Mouse (Mus musculus): ENCODE measurements around the gene Fancd2. TPM values are rescaled to one million over a fixed set of nuclear protein-coding genes. Genes with fewer than 3 reads are reported as not detected.
A peak's percentile ranks its signal among the peaks of the same experiment; 100 is the strongest.

Fancd2 gene
- polyA plus RNA-seq, 1 experiment from 2014 or later, result 13.9 TPM

- Histone ChIP-seq H3K36me3 (peaks cover 28% of the 10 kb centered on the region), H3K9me3 (no peaks in the 10 kb centered on the region), H3K4me3 (no peak overlapping the region), H3K4me1 (no peaks in the 10 kb centered on the region), H3K27ac (no peak overlapping the region), H3K27me3 (ENCODE audit: insufficient read depth, poor library complexity, severe bottlenecking) (no peaks in the 10 kb centered on the region)
- DNase-seq (ENCODE audit: low spot score), result no peak
- WGBS, result 87% methylated on average over 11 of the region's 12 CpGs
Measured at GRCm38 (mm10) chr6:113543906-113544481, 12.5 kb downstream of the Fancd2 start.

DNA sequence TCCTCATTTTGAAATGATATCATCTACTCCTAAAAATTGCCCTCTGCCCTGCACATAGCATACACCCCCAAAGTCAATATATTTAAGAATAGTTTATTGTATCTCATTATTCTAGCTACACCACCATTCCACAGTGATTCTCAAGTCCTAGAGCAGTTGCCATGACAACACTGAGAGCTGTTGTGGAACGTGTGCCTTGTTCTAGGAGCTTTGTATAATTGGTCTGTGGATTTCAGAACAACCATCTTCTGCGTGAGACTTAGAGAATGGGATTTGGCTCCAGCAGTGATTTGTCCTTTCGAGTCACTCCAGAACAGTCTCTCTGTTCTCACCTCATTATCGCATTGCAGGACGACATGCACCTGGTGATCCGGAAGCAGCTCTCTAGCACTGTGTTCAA is 28.3 kb downstream of the Fancd2 start:
- H3K4me3 ChIP-seq, result no peak overlapping the region
- no peaks in the 10 kb centered on the region for H3K9me3 ChIP-seq
- no peak overlapping the region for H3K27ac ChIP-seq
- peaks cover 49% of the 10 kb centered on the region for H3K36me3 ChIP-seq
- H3K27me3 ChIP-seq (ENCODE audit: insufficient read depth, poor library complexity, severe bottlenecking), result no peaks in the 10 kb centered on the region
- no peak for DNase-seq (ENCODE audit: low spot score)
- 84% methylated on average over 6 of the region's 6 CpGs for WGBS
- H3K4me1 ChIP-seq, result no peaks in the 10 kb centered on the region

GRCm38 (mm10) chr6:113564557-113564956 is 33.1 kb downstream of the Fancd2 start:
- DNase-seq (ENCODE audit: low spot score), result no peak
- no peaks in the 10 kb centered on the region for H3K9me3 ChIP-seq
- no peak overlapping the region for H3K4me3 ChIP-seq
- no peaks in the 10 kb centered on the region for H3K27me3 ChIP-seq (ENCODE audit: insufficient read depth, poor library complexity, severe bottlenecking)
- 80% methylated on average over 1 of the region's 1 CpGs for WGBS
- no peak overlapping the region for H3K27ac ChIP-seq
- peaks cover 73% of the 10 kb centered on the region for H3K36me3 ChIP-seq
- H3K4me1 ChIP-seq, result no peaks in the 10 kb centered on the region

DNA sequence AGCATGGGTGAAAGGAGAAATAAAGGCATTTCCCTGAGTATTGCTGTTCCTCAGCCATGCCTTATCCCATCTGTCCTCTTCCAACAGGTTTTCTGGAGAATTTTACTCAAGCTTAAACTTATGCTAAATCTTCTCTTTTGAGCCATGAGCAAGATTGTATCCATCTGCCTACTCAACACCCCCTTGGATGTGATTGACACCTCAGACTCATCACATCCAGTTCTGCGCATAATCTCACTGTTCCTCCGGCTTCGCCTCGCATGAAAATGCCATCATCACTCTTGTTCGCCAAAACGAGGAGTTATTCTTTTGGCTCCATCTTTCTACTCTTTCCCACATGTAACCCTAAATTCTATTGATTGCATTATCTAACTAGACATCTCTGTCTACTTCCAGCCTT is 44.6 kb downstream of the Fancd2 start:
- no peak overlapping the region for H3K27ac ChIP-seq
- no peak for DNase-seq (ENCODE audit: low spot score)
- H3K27me3 ChIP-seq (ENCODE audit: insufficient read depth, poor library complexity, severe bottlenecking), result no peaks in the 10 kb centered on the region
- no peak overlapping the region for H3K4me3 ChIP-seq
- H3K36me3 ChIP-seq, result peaks cover 57% of the 10 kb centered on the region
- no peaks in the 10 kb centered on the region for H3K9me3 ChIP-seq
- no peaks in the 10 kb centered on the region for H3K4me1 ChIP-seq
- WGBS, result 95% methylated on average over 6 of the region's 6 CpGs

- Histone ChIP-seq H3K27me3 (ENCODE audit: insufficient read depth, poor library complexity, severe bottlenecking) (no peaks in the 10 kb centered on the region), H3K36me3 (peaks cover 53% of the 10 kb centered on the region), H3K4me1 (no peaks in the 10 kb centered on the region), H3K9me3 (no peaks in the 10 kb centered on the region), H3K27ac (no peak overlapping the region), H3K4me3 (no peak overlapping the region)
- DNase-seq (ENCODE audit: low spot score), result no peak
- WGBS, result 88% methylated on average over 3 of the region's 3 CpGs
Measured at GRCm38 (mm10) chr6:113579306-113579705, 47.8 kb downstream of the Fancd2 start.

DNA sequence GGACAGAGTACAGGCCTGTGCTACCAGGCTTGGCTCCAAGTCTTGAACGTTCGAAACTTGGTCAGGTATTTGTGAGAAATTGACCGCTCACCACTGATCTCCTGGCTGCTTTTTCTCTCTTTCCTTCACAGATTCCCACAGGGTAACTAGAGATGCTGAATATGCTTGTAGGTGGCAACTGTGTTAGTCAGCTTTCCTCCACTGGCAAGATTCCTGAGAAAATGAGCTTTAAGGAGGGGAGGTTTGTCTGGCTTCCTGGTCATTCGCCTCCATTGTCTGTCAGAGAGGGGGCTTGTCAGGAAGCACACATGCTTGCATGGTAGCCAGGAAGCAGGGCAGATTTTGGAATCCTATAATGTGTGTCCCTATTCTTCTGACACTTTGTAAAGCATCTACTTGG is 51.5 kb downstream of the Fancd2 start:
- no peaks in the 10 kb centered on the region for H3K27me3 ChIP-seq (ENCODE audit: insufficient read depth, poor library complexity, severe bottlenecking)
- DNase-seq (ENCODE audit: low spot score), result no peak
- H3K4me1 ChIP-seq, result no peaks in the 10 kb centered on the region
- H3K4me3 ChIP-seq, result no peak overlapping the region
- H3K36me3 ChIP-seq, result peaks cover 32% of the 10 kb centered on the region
- no peaks in the 10 kb centered on the region for H3K9me3 ChIP-seq
- H3K27ac ChIP-seq, result no peak overlapping the region
- 93% methylated on average over 4 of the region's 4 CpGs for WGBS

GRCm38 (mm10) chr6:113585065-113585464 is 53.6 kb downstream of the Fancd2 start:
- Histone ChIP-seq H3K27ac (no peak overlapping the region), H3K27me3 (ENCODE audit: insufficient read depth, poor library complexity, severe bottlenecking) (no peaks in the 10 kb centered on the region), H3K9me3 (no peaks in the 10 kb centered on the region), H3K4me1 (no peaks in the 10 kb centered on the region), H3K36me3 (peaks cover 33% of the 10 kb centered on the region), H3K4me3 (no peak overlapping the region)
- DNase-seq (ENCODE audit: low spot score), result no peak
- WGBS, result 90% methylated on average over 5 of the region's 5 CpGs

- Histone ChIP-seq H3K27me3 (ENCODE audit: insufficient read depth, poor library complexity, severe bottlenecking) (no peaks in the 10 kb centered on the region), H3K4me3 (no peak overlapping the region), H3K27ac (no peak overlapping the region), H3K36me3 (peaks cover 29% of the 10 kb centered on the region), H3K4me1 (no peaks in the 10 kb centered on the region), H3K9me3 (no peaks in the 10 kb centered on the region)
- WGBS, result 78% methylated on average over 5 of the region's 5 CpGs
- no peak for DNase-seq (ENCODE audit: low spot score)
Measured at GRCm38 (mm10) chr6:113586466-113587183, 55.1 kb downstream of the Fancd2 start.

DNA sequence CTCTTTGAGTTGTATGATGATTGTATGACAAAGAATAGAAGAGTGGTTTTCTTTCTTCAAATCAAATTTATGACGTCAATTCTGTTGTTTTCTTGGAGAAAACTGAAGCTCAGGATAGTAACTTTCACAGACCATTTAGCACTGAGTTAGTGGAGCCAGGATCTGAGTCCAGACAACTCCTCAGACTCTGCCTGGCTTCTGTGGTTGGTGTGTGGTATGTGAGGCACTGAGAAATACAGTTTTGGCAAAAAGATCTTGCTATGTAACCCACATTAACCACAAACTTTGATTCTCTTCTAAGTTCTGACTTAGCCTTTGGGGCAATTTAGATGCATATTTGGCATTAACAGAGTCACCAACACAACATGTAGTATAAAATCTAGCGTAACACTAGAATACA is 61.2 kb downstream of the Fancd2 start:
- WGBS, result 92% methylated on average over 2 of the region's 2 CpGs
- no peak for DNase-seq (ENCODE audit: low spot score)
- H3K27me3 ChIP-seq (ENCODE audit: insufficient read depth, poor library complexity, severe bottlenecking), result no peaks in the 10 kb centered on the region
- H3K27ac ChIP-seq, result no peak overlapping the region
- no peak overlapping the region for H3K4me3 ChIP-seq
- no peaks in the 10 kb centered on the region for H3K9me3 ChIP-seq
- peaks cover 19% of the 10 kb centered on the region for H3K36me3 ChIP-seq
- H3K4me1 ChIP-seq, result no peaks in the 10 kb centered on the region

GRCm38 (mm10) chr6:113597945-113598344 is 66.5 kb downstream of the Fancd2 start:
- Histone ChIP-seq H3K4me1 (peaks cover 8% of the 10 kb centered on the region), H3K27me3 (ENCODE audit: insufficient read depth, poor library complexity, severe bottlenecking) (no peaks in the 10 kb centered on the region), H3K36me3 (peaks cover 10% of the 10 kb centered on the region; the same call in 1 of the 2 replicates), H3K27ac (no peak overlapping the region), H3K9me3 (no peaks in the 10 kb centered on the region), H3K4me3 (no peak overlapping the region)
- WGBS, result 88% methylated on average over 4 of the region's 4 CpGs
- DNase-seq (ENCODE audit: low spot score), result no peak

DNA sequence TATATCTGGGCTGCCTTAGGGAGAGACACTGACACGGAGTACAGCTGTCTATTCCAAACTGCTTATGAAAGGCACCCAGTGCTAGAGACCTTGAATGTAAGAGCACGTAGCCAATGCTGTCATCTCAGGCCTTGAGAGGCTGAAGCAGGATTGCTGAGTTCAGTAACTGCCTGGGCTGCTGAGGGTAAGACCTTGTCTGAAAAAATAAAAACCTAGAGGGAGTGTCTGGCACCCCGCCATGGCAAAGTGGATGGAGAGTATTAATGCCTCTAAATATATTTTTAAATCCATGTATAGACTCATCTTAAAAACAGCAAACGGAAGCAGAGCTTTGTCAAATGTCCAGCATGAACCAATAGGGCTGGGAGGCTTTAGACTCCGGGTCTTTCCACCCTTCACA is 68.4 kb downstream of the Fancd2 start:
- H3K4me3 ChIP-seq, result no peak overlapping the region
- 82% methylated on average over 5 of the region's 5 CpGs for WGBS
- H3K36me3 ChIP-seq, result peaks cover 10% of the 10 kb centered on the region; the same call in 1 of the 2 replicates
- peaks cover 8% of the 10 kb centered on the region for H3K4me1 ChIP-seq
- H3K27me3 ChIP-seq (ENCODE audit: insufficient read depth, poor library complexity, severe bottlenecking), result no peaks in the 10 kb centered on the region
- H3K27ac ChIP-seq, result no peak overlapping the region
- no peak for DNase-seq (ENCODE audit: low spot score)
- H3K9me3 ChIP-seq, result no peaks in the 10 kb centered on the region

DNA sequence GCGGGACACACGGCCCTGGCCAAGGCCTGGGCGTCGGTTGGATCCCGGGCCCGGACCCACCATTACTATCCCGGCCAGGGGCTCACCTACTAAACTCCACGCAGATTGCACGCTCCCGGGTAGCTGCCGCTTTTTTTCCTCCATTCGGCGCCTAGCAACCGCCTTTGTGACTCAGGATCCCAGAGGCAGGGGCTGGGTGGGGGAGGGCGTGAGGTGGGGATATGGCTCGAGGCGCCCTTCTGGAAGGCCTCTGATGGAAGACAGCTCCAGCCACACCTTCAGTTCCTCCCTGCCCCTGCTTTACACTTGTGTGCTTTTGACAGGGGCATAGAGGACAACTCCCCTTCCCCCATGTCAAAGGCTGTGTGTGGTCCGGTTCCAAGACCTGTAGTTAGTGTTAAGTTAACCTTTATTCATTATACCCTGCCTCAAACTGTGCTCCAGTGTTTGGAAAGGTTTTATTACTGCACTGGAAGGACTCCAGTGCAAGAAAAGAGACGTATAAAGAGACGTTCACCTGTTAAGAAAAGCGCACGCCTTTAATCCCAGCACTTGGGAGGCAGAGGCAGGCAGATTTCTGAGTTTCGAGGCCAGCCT is 69.2 kb downstream of the Fancd2 start, which contains the start of gene Fancd2os:
Gene Fancd2os, minus strand, starts transcription at position 173 of the 597 bp plus-strand sequence.
- no peak for DNase-seq (ENCODE audit: low spot score)
- H3K36me3 ChIP-seq, result peaks cover 10% of the 10 kb centered on the region; the same call in 1 of the 2 replicates

DNA sequence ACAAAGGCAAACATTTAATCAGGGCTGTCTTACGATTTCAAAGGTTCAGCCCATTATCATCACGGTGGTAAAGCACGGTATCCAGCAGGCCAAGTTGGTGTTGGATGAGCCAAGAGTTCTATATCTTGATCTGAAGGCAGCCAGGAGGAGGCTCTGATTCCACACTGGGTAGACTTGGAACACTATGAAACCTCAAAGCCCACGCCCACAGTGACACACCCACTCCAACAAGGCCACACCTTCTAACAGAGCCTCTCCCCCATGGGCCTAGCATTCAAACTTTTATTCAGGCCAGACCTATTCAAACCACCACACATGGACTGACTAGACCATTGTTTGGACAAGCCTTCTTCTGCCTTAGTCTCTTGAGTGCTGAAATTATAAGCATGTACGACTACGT is 71.3 kb downstream of the Fancd2 start:
- no peaks in the 10 kb centered on the region for H3K27me3 ChIP-seq (ENCODE audit: insufficient read depth, poor library complexity, severe bottlenecking)
- H3K4me3 ChIP-seq, result no peak overlapping the region
- H3K4me1 ChIP-seq, result peaks cover 18% of the 10 kb centered on the region
- no peaks in the 10 kb centered on the region for H3K9me3 ChIP-seq
- peaks cover 1% of the 10 kb centered on the region; the same call in 1 of the 2 replicates for H3K36me3 ChIP-seq
- H3K27ac ChIP-seq, result no peak overlapping the region
- no peak for DNase-seq (ENCODE audit: low spot score)
- 88% methylated on average over 6 of the region's 6 CpGs for WGBS

More for the DNA sequence above, 69.2 kb downstream of the Fancd2 start, which contains the start of gene Fancd2os:
- WGBS, result 42% methylated on average over 23 of the region's 23 CpGs
- Histone ChIP-seq H3K27ac (0 out of 2 replicates have a peak within 1 kb of the TSS, but pooled peaks have one; percentile 47), H3K4me3 (no peak within 1 kb of the TSS), H3K4me1 (peaks cover 12% of the 10 kb centered on the region), H3K9me3 (no peaks in the 10 kb centered on the region), H3K27me3 (ENCODE audit: insufficient read depth, poor library complexity, severe bottlenecking) (no peaks in the 10 kb centered on the region)
